Mouse (Mus musculus) thymus, adult 2 months (tissue): Measurements from ENCODE around the gene Lamb2.

Source experiments
- CTCF ChIP-seq: fragments of 200-500 bp; IDR thresholded peaks from 2 replicates; pipeline ENCODE4 v1.5.1; 2012; ENCODE audit warnings: mild to moderate bottlenecking, control low read depth, low read length, moderate library complexity, borderline replicate concordance; ENCODE audit not compliant: control insufficient read depth, poor library complexity, insufficient read depth; ENCODE audit errors: extremely low read depth
- POLR2A ChIP-seq: fragments of 200-500 bp; IDR thresholded peaks from 2 replicates; pipeline ENCODE4 v1.6.1; 2012; ENCODE audit warnings: mild to moderate bottlenecking, low read length, control low read depth, moderate library complexity; ENCODE audit not compliant: control insufficient read depth, poor library complexity, insufficient read depth; ENCODE audit errors: extremely low read depth

DNA sequence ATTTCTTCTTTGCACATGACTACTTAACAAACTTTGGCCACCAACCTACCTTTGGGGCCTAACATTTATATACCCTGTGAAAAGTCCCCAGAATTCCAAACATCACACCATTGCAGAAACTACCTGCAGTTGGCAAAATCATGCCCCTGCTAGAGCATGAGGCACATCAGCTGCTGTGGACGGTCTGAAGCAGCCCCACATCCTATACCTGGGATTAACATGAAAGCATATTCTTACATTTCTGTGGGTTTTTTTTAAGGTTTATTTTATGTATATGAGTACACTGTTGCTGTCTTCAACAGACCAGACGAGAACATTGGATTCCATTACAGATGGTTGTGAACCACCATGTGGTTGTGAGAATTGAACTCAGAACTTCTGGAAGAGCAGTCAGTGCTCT is 13.3 kb upstream of the Lamb2 start:
- TF ChIP-seq POLR2A: no peak
- TF ChIP-seq CTCF: no peak
